Mouse (Mus musculus): ENCODE measurements around the gene Ube2g2. TPM values are rescaled to one million over a fixed set of nuclear protein-coding genes. Genes with fewer than 3 reads are reported as not detected.

The Ube2g2 gene
- polyA plus RNA-seq (2014; fragmentation: Illumina TruSeq; extraction: RNeasy Lipid Tissue Mini Kit (QIAGEN cat#74804); ENCODE audit: low replicate concordance), result 2.6 TPM

DNA sequence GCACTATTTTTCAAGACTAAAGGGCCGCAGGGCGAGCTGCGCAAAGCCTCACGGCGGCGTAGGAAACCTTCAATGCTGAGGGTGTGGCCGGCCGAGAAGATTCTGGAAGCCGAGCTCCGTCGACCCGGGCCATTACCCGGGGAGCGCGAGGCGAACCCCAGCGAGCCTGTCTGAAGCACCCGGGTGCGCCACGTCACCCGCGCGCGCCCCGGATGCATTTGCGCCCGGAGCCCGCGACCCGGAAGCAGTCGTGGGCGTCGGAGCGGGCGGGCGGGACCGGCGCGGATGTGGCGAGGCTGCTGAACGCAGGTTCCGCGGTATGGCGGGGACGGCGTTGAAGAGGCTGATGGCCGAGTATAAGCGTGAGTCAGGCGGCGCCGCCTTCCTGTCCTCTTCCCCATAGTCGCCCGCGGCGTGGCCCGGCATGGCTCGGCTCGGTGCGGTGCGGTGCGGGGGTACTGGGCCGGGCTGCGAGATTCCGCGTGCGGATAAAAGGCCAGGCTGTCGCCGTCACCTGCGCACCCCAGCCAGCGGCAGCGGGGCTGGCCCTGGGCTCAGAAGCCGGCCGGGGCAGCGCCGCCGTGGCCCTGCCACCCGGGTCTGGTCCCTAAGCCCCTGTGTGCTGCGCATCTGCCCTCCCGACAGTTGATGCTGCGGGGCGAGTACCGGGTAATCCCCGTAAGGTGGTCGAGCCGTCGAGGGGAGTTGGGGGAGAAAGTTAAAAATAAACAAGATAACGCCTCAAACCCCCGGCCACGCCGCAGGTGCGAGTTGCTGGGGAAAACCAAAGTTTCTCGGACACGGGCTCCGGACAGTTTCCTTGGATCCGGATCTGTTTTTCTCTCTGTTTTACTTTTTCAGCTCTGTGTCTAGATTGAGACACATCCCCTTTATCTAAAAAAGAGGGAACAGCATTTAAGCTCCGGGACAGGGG, at the start of gene Ube2g2:
Ube2g2 (plus strand) TSS at position 221 of the 934 bp plus-strand sequence.

GRCm38 (mm10) chr10:77581408-77582284, 40.4 kb upstream of the Ube2g2 start, which contains the start of gene Pttg1ip:
Gene Pttg1ip, plus strand, starts transcription at chr10:77581720.

GRCm38 (mm10) chr10:77605908-77606826, 15.9 kb upstream of the Ube2g2 start, which contains the start of the genes Sumo3 and Gm49325:
Gene Sumo3, plus strand, starts transcription at chr10:77606097.
Gene Gm49325, plus strand, starts transcription at chr10:77606197.

DNA sequence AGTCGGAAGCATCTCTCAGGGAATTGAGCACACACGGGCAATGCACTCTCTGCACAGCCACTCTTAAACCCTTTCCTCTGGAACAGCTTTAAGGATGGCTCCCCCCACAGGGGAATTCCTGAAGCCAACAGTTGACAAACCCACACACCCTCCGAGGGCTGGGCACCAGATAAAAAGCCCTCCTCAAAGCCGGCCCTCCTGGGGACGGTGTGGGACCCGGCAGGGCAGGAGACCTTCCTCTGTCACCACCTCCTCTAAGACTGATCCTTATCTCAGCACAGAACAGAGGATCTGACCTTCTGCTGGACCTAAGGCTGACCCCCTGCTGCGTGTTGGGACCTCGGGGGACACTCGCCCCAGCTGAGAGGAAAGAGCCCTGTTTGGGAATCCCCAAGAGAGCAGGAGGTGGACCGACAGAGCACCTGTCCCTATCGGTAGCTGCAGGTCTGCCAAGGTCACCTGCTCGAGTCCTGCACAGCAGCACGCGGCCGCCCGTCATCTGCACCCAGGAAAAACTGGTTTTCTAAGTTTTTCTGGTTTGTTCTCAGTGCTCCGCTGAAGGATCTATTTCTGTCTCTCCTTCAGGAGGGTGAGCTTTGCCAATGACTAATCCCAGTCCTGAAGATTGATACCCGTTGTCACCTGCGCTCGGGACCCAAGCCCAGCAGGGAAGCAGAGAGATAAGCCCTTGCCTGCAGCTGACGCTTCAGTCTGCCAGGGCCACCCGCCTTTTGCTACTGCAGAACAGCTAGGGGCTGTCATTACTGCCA, 64.0 kb downstream of the Ube2g2 start, which contains the start of gene Tspear:
Tspear (plus strand) TSS at position 675 of the 770 bp plus-strand sequence.

DNA sequence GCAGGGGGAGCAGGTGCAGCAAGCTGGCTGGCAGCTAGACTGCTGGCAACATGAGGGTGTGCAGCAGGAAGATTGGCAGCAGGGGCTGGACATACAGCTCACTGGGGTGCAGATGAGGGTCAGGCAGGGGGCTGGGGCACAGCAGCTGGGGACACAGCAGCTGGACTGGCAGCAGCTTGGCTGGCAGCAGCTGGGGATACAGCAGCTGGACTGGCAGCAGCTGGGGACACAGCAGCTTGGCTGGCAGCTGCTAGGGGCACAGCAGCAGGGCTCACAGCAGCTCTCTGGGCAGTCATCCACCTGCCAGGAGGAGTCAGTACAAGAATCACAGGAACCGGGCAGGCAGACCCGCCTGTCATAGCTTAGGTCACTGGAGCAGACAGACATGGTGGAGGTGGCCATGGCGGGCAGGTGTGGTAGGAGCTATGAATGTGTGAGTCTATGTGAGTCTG, 68.3 kb downstream of the Ube2g2 start, which contains the start of gene Gm19402:
Gm19402 (minus strand) TSS at position 402 of the 452 bp plus-strand sequence.

Other genes starting within 250 kb of the Ube2g2 start
- gene Adarb1, start 204.0 kb upstream of the Ube2g2 start, polyA plus RNA-seq (2014; fragmentation: Illumina TruSeq; extraction: RNeasy Lipid Tissue Mini Kit (QIAGEN cat#74804); ENCODE audit: low replicate concordance), result 1.0 TPM
- gene Fam207a, start 106.5 kb upstream of the Ube2g2 start, polyA plus RNA-seq (2014; fragmentation: Illumina TruSeq; extraction: RNeasy Lipid Tissue Mini Kit (QIAGEN cat#74804); ENCODE audit: low replicate concordance), result 0.22 TPM
- 3.0 TPM for gene Itgb2, start 92.0 kb upstream of the Ube2g2 start, polyA plus RNA-seq (2014; fragmentation: Illumina TruSeq; extraction: RNeasy Lipid Tissue Mini Kit (QIAGEN cat#74804); ENCODE audit: low replicate concordance)
- gene Pttg1ip, start 40.6 kb upstream of the Ube2g2 start, polyA plus RNA-seq (2014; fragmentation: Illumina TruSeq; extraction: RNeasy Lipid Tissue Mini Kit (QIAGEN cat#74804); ENCODE audit: low replicate concordance), result 153 TPM
- 54.4 TPM for gene Sumo3, start 16.2 kb upstream of the Ube2g2 start, polyA plus RNA-seq (2014; fragmentation: Illumina TruSeq; extraction: RNeasy Lipid Tissue Mini Kit (QIAGEN cat#74804); ENCODE audit: low replicate concordance)
- not detected for gene Gm49325, start 16.1 kb upstream of the Ube2g2 start, polyA plus RNA-seq (2014; fragmentation: Illumina TruSeq; extraction: RNeasy Lipid Tissue Mini Kit (QIAGEN cat#74804); ENCODE audit: low replicate concordance)
- gene Tspear, start 64.3 kb downstream of the Ube2g2 start, polyA plus RNA-seq (2014; fragmentation: Illumina TruSeq; extraction: RNeasy Lipid Tissue Mini Kit (QIAGEN cat#74804); ENCODE audit: low replicate concordance), result not detected
- gene Gm19402, start 68.5 kb downstream of the Ube2g2 start, polyA plus RNA-seq (2014; fragmentation: Illumina TruSeq; extraction: RNeasy Lipid Tissue Mini Kit (QIAGEN cat#74804); ENCODE audit: low replicate concordance), result not detected
- not detected for gene Gm9508, start 75.0 kb downstream of the Ube2g2 start, polyA plus RNA-seq (2014; fragmentation: Illumina TruSeq; extraction: RNeasy Lipid Tissue Mini Kit (QIAGEN cat#74804); ENCODE audit: low replicate concordance)
- gene Gm10272, start 84.4 kb downstream of the Ube2g2 start, polyA plus RNA-seq (2014; fragmentation: Illumina TruSeq; extraction: RNeasy Lipid Tissue Mini Kit (QIAGEN cat#74804); ENCODE audit: low replicate concordance), result not detected
- not detected for gene Gm10024, start 89.2 kb downstream of the Ube2g2 start, polyA plus RNA-seq (2014; fragmentation: Illumina TruSeq; extraction: RNeasy Lipid Tissue Mini Kit (QIAGEN cat#74804); ENCODE audit: low replicate concordance)
- not detected for gene Gm10142, start 93.5 kb downstream of the Ube2g2 start, polyA plus RNA-seq (2014; fragmentation: Illumina TruSeq; extraction: RNeasy Lipid Tissue Mini Kit (QIAGEN cat#74804); ENCODE audit: low replicate concordance)
- gene Krtap12-1, start 98.3 kb downstream of the Ube2g2 start, polyA plus RNA-seq (2014; fragmentation: Illumina TruSeq; extraction: RNeasy Lipid Tissue Mini Kit (QIAGEN cat#74804); ENCODE audit: low replicate concordance), result not detected
- not detected for gene Gm10100, start 104.2 kb downstream of the Ube2g2 start, polyA plus RNA-seq (2014; fragmentation: Illumina TruSeq; extraction: RNeasy Lipid Tissue Mini Kit (QIAGEN cat#74804); ENCODE audit: low replicate concordance)
- gene Gm18596, start 120.4 kb downstream of the Ube2g2 start, polyA plus RNA-seq (2014; fragmentation: Illumina TruSeq; extraction: RNeasy Lipid Tissue Mini Kit (QIAGEN cat#74804); ENCODE audit: low replicate concordance), result not detected
- not detected for gene Gm9736, start 129.1 kb downstream of the Ube2g2 start, polyA plus RNA-seq (2014; fragmentation: Illumina TruSeq; extraction: RNeasy Lipid Tissue Mini Kit (QIAGEN cat#74804); ENCODE audit: low replicate concordance)
- not detected for gene Gm3233, start 137.4 kb downstream of the Ube2g2 start, polyA plus RNA-seq (2014; fragmentation: Illumina TruSeq; extraction: RNeasy Lipid Tissue Mini Kit (QIAGEN cat#74804); ENCODE audit: low replicate concordance)
- gene Gm3238, start 149.1 kb downstream of the Ube2g2 start, polyA plus RNA-seq (2014; fragmentation: Illumina TruSeq; extraction: RNeasy Lipid Tissue Mini Kit (QIAGEN cat#74804); ENCODE audit: low replicate concordance), result not detected
- gene Gm7138, start 154.7 kb downstream of the Ube2g2 start, polyA plus RNA-seq (2014; fragmentation: Illumina TruSeq; extraction: RNeasy Lipid Tissue Mini Kit (QIAGEN cat#74804); ENCODE audit: low replicate concordance), result not detected
- gene Gm3250, start 160.3 kb downstream of the Ube2g2 start, polyA plus RNA-seq (2014; fragmentation: Illumina TruSeq; extraction: RNeasy Lipid Tissue Mini Kit (QIAGEN cat#74804); ENCODE audit: low replicate concordance), result not detected
- not detected for gene Gm7137, start 165.9 kb downstream of the Ube2g2 start, polyA plus RNA-seq (2014; fragmentation: Illumina TruSeq; extraction: RNeasy Lipid Tissue Mini Kit (QIAGEN cat#74804); ENCODE audit: low replicate concordance)
- not detected for gene Gm9639, start 172.8 kb downstream of the Ube2g2 start, polyA plus RNA-seq (2014; fragmentation: Illumina TruSeq; extraction: RNeasy Lipid Tissue Mini Kit (QIAGEN cat#74804); ENCODE audit: low replicate concordance)
- not detected for gene Gm19668, start 176.9 kb downstream of the Ube2g2 start, polyA plus RNA-seq (2014; fragmentation: Illumina TruSeq; extraction: RNeasy Lipid Tissue Mini Kit (QIAGEN cat#74804); ENCODE audit: low replicate concordance)
- not detected for gene Gm9507, start 189.6 kb downstream of the Ube2g2 start, polyA plus RNA-seq (2014; fragmentation: Illumina TruSeq; extraction: RNeasy Lipid Tissue Mini Kit (QIAGEN cat#74804); ENCODE audit: low replicate concordance)
- gene Gm2696, start 192.4 kb downstream of the Ube2g2 start, polyA plus RNA-seq (2014; fragmentation: Illumina TruSeq; extraction: RNeasy Lipid Tissue Mini Kit (QIAGEN cat#74804); ENCODE audit: low replicate concordance), result not detected
- gene Krtap10-4, start 204.8 kb downstream of the Ube2g2 start, polyA plus RNA-seq (2014; fragmentation: Illumina TruSeq; extraction: RNeasy Lipid Tissue Mini Kit (QIAGEN cat#74804); ENCODE audit: low replicate concordance), result not detected
- not detected for gene Krtap10-10, start 213.7 kb downstream of the Ube2g2 start, polyA plus RNA-seq (2014; fragmentation: Illumina TruSeq; extraction: RNeasy Lipid Tissue Mini Kit (QIAGEN cat#74804); ENCODE audit: low replicate concordance)
- not detected for gene Gm36176, start 224.5 kb downstream of the Ube2g2 start, polyA plus RNA-seq (2014; fragmentation: Illumina TruSeq; extraction: RNeasy Lipid Tissue Mini Kit (QIAGEN cat#74804); ENCODE audit: low replicate concordance)
- gene Gm10318, start 230.6 kb downstream of the Ube2g2 start, polyA plus RNA-seq (2014; fragmentation: Illumina TruSeq; extraction: RNeasy Lipid Tissue Mini Kit (QIAGEN cat#74804); ENCODE audit: low replicate concordance), result not detected
- not detected for gene Gm3285, start 239.7 kb downstream of the Ube2g2 start, polyA plus RNA-seq (2014; fragmentation: Illumina TruSeq; extraction: RNeasy Lipid Tissue Mini Kit (QIAGEN cat#74804); ENCODE audit: low replicate concordance)